ENCODE assay signal across 7 mouse cellular contexts in the genomic region with DNA sequence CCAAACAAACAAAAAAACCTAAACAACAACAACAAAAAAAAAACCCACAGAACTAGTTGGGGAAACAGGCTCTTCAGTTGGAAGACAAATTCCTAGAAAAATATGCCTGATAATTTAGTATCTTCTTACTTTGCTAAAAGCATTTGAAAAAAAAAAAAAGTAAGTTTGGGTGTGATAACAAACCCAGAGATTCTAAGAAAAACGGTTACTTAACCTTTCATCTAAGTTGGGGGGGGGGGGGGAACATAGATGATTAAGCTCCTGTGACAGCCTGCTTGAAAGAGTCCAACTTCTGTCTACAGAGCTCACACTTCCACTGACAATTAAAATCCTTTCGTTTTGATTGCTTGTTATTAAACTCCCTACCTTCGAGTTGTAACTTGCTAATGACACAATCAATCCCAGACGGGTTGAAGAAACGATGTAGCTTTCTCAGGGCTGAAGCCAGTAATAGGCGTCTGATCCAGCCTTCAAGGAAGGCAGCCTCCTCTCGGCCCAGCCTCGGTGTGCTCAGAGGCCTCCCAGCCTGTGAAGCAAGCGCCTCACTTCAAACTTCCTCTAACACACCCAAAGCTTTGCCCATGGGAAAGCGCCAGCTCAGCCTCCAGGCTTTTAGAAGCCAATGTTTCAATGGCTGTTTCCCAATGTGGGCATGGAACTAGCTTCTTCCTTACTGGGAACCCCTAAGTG. TPM values are rescaled to one million over a fixed set of nuclear protein-coding genes. Genes with fewer than 3 reads are reported as not detected.
DNase-seq lines count a peak whose midpoint lies in the region; ATAC-seq and TF ChIP-seq lines count a peak whose summit lies in the region.

No protein-coding gene starts in this region.

- H3K27ac ChIP-seq in forebrain, postnatal 0 days (ENCODE audit: low read depth, low read length), result 0 out of 2 replicates have a peak overlapping the region, but pooled peaks have one; percentile 45
- peak overlapping the region; percentile 62 for H3K27ac ChIP-seq in liver, embryonic 16.5 days (ENCODE audit: low read length)

- WGBS in forebrain, postnatal 0 days, result 8% methylated on average over 10 of the region's 10 CpGs
- WGBS in liver, embryonic 16.5 days (ENCODE audit: insufficient replicate concordance), result 14% methylated on average over 10 of the region's 10 CpGs

- no peaks in the 10 kb centered on the region for H3K9me3 ChIP-seq in forebrain, postnatal 0 days (ENCODE audit: low read length)
- H3K9me3 ChIP-seq in liver, embryonic 16.5 days (replicated peaks; ENCODE audit: control insufficient read depth, low read length), result no peaks in the 10 kb centered on the region

- DNase-seq in right cerebral cortex, postnatal 25 days, result peak; percentile 30
- DNase-seq in right cerebral cortex, postnatal 36 days (ENCODE audit: low spot score in 2 of 2), result no peak
- DNase-seq in forebrain, postnatal 0 days, result no peak
- no peak for DNase-seq in spleen, postnatal 10 days (ENCODE audit: low spot score in 2 of 2)
- no peak for DNase-seq in embryo, embryonic 10 days (ENCODE audit: low spot score)

- peaks cover 27% of the 10 kb centered on the region for H3K4me1 ChIP-seq in forebrain, postnatal 0 days (ENCODE audit: insufficient read depth)
- H3K4me1 ChIP-seq in liver, embryonic 16.5 days (ENCODE audit: control insufficient read depth, low read depth, low read length), result peaks cover 81% of the 10 kb centered on the region

- H3K4me3 ChIP-seq in forebrain, postnatal 0 days (ENCODE audit: low read depth, low read length), result no peak overlapping the region
- H3K4me3 ChIP-seq in liver, embryonic 16.5 days (ENCODE audit: low read depth, low read length), result no peak overlapping the region

- peaks cover 10% of the 10 kb centered on the region; the same call in 1 of the 2 replicates for H3K36me3 ChIP-seq in forebrain, postnatal 0 days (ENCODE audit: insufficient read depth)
- H3K36me3 ChIP-seq in liver, embryonic 16.5 days (ENCODE audit: control insufficient read depth, insufficient read depth), result peaks cover 16% of the 10 kb centered on the region

- H3K27me3 ChIP-seq in forebrain, postnatal 0 days (ENCODE audit: insufficient read depth, low read length), result no peaks in the 10 kb centered on the region
- H3K27me3 ChIP-seq in liver, embryonic 16.5 days (ENCODE audit: control insufficient read depth, insufficient read depth, low read depth, low read length), result no peaks in the 10 kb centered on the region

- H3K9ac ChIP-seq in forebrain, postnatal 0 days, result no peak overlapping the region
- peak overlapping the region; percentile 36; the same call in 1 of the 2 replicates for H3K9ac ChIP-seq in liver, embryonic 16.5 days (ENCODE audit: low read depth, low read length)

- peak; percentile 21; the same call in 1 of the 2 replicates for ATAC-seq in forebrain, postnatal 0 days
- ATAC-seq in liver, embryonic 16.5 days (ENCODE audit: low read depth), result peak; percentile 31; the same call in 1 of the 2 replicates
- ATAC-seq in cerebellum, adult (ENCODE audit: insufficient number of reproducible peaks, low FRiP score, low TSS enrichment), result no peak

- no peak overlapping the region for H3K4me2 ChIP-seq in forebrain, postnatal 0 days (ENCODE audit: low read depth)
- H3K4me2 ChIP-seq in liver, embryonic 16.5 days (ENCODE audit: low read depth, low read length), result peak overlapping the region; percentile 17

- no peak for TF ChIP-seq CTCF in forebrain, postnatal 0 days (IDR thresholded peaks at IDR 0.05; ENCODE audit: low read depth)

RNA-seq across cellular contexts. Expression of a gene that starts 17.7 kb away (rescaled TPM):
- 28.2 and 37.3 TPM in 2 replicates for total RNA-seq in forebrain, postnatal 0 days (2014; rRNA removed)
- 5.5 and 7.6 TPM in 2 replicates for polyA plus RNA-seq in forebrain, postnatal 0 days (2015; fragmentation: Nextera tagmentation; extraction: Ambion mirVana)
- 3.0 and 3.2 TPM in 2 replicates for polyA plus RNA-seq in liver, embryonic 16.5 days (2015; fragmentation: Nextera tagmentation; extraction: Ambion mirVana)
